Mouse (Mus musculus) megakaryocyte, embryonic 14.5 days (primary cell): ENCODE results near the gene Mreg.

ENCODE experiments used
- FLI1 ChIP-seq: IDR thresholded peaks from 2 replicates; pipeline ENCODE4 v1.6.1; 2012; ENCODE audit warnings: low read length, inconsistent platforms, mixed read lengths
- GATA1 ChIP-seq: IDR thresholded peaks from 3 replicates; pipeline ENCODE4 v1.6.1; 2012; ENCODE audit warnings: mixed read lengths, low read length, inconsistent platforms, borderline replicate concordance

DNA sequence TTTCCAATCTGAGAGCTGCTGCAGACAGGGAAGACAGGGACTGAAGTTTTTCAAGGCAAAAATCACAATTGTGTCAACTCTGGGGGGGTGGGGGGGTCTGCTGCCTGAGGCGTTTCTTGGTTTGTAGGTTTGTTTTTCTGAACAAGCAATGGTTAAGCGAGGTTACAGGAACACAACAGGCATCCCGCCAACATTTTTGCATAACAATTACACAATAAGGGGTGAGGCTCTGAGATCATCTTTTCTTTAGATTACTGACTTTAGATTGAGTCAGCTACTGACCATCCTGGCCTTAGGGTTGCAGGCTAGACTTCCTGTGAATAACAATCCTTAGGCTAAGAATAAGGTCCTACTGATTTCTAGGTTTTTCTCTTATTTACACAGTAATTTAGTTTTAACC is 16.9 kb upstream of the Mreg start:
- TF ChIP-seq GATA1, result no peak
- no peak for TF ChIP-seq FLI1
